Mouse (Mus musculus) intestine, postnatal 0 days (tissue): ENCODE measurements around the gene Syt7. TPM values are rescaled to one million over a fixed set of nuclear protein-coding genes. Genes with fewer than 3 reads are reported as not detected.

Experiments used
- ATAC-seq: fragments of 200-750 bp; cut with Nextera tagmentation; 2 replicates; pipeline ENCODE4 v1.8.0; 2017; ENCODE audit warnings: mild to moderate bottlenecking, moderate TSS enrichment, moderate library complexity
- H3K27ac ChIP-seq: fragments of 300-500 bp; sonication (generic); 2 replicates; pipeline ENCODE4 v1.5.1; 2014; ENCODE audit warnings: mild to moderate bottlenecking, low read depth, low read length, moderate library complexity
- H3K27me3 ChIP-seq: fragments of 300-500 bp; sonication (generic); replicated peaks from 2 replicates; pipeline ENCODE4 v1.6.1; 2014; ENCODE audit warnings: low read length, mixed read lengths; ENCODE audit not compliant: control insufficient read depth, insufficient read depth
- H3K36me3 ChIP-seq: fragments of 300-500 bp; sonication (generic); 2 replicates; pipeline ENCODE4 v1.6.1; 2014; ENCODE audit warnings: mild to moderate bottlenecking, moderate library complexity; ENCODE audit not compliant: control insufficient read depth, insufficient read depth
- H3K4me1 ChIP-seq: fragments of 300-500 bp; sonication (generic); replicated peaks from 2 replicates; pipeline ENCODE4 v1.6.1; 2014; ENCODE audit warnings: antibody characterized with exemption, low read length, mixed read lengths; ENCODE audit not compliant: control insufficient read depth, insufficient read depth
- H3K4me2 ChIP-seq: fragments of 300-500 bp; sonication (generic); replicated peaks from 2 replicates; pipeline ENCODE4 v1.6.1; 2014; ENCODE audit warnings: low read depth, mild to moderate bottlenecking, moderate library complexity
- H3K4me3 ChIP-seq: fragments of 300-500 bp; sonication (generic); 2 replicates; pipeline ENCODE4 v1.5.1; 2014; ENCODE audit warnings: low read depth, low read length
- H3K9ac ChIP-seq: fragments of 300-500 bp; sonication (generic); 2 replicates; pipeline ENCODE4 v1.6.1; 2014; ENCODE audit warnings: mild to moderate bottlenecking, low read depth, low read length
- H3K9me3 ChIP-seq: fragments of 300-500 bp; sonication (generic); 2 replicates; pipeline ENCODE4 v1.6.1; 2016; ENCODE audit warnings: mixed run types; ENCODE audit not compliant: control insufficient read depth
- CTCF ChIP-seq: sonication (generic); IDR thresholded peaks from 2 replicates; pipeline ENCODE4 v1.5.1; 2016; ENCODE audit warnings: low read depth, mild to moderate bottlenecking, control low read depth, antibody characterized with exemption, moderate library complexity
- WGBS: fragments of 180-500 bp; shearing (Covaris S2); extraction: QIAGEN DNeasy Blood & Tissue Kit; methylation state at CpG from one replicate; pipeline ENCODE4 v1.1.7; 2014; 5-methylcytosine and 5-hydroxymethylcytosine counted together
- polyA plus RNA-seq: library from polyadenylated mRNA; unstranded; fragments of >200 nt; fragmentation: Nextera tagmentation; extraction: Ambion mirVana; gene quantifications from 2 replicates; pipeline ENCODE4 v1.2.1, GENCODE M21; 2015

Syt7 gene
- polyA plus RNA-seq, 1 experiment from 2014 or later = 1.9 TPM

- TF ChIP-seq CTCF = no peak
- Histone ChIP-seq H3K4me2 (no peak overlapping the region), H3K4me3 (no peak overlapping the region), H3K4me1 (no peaks in the 10 kb centered on the region), H3K9ac (no peak overlapping the region), H3K27me3 (no peaks in the 10 kb centered on the region), H3K27ac (no peak overlapping the region), H3K36me3 (no peaks in the 10 kb centered on the region), H3K9me3 (no peaks in the 10 kb centered on the region)
- WGBS = 57% methylated on average over 6 of the region's 6 CpGs
- no peak for ATAC-seq
Observed at GRCm38 (mm10) chr19:10398296-10398695, 9.4 kb downstream of the Syt7 start.

- Histone ChIP-seq H3K9ac (no peak overlapping the region), H3K27me3 (no peaks in the 10 kb centered on the region), H3K9me3 (no peaks in the 10 kb centered on the region), H3K4me1 (no peaks in the 10 kb centered on the region), H3K4me3 (no peak overlapping the region), H3K27ac (no peak overlapping the region), H3K36me3 (no peaks in the 10 kb centered on the region), H3K4me2 (no peak overlapping the region)
- peak; percentile 42; the same call in 1 of the 2 replicates for ATAC-seq
- WGBS = 22% methylated on average over 16 of the region's 16 CpGs
- TF ChIP-seq CTCF = peak; percentile 72
Observed at GRCm38 (mm10) chr19:10402771-10403494, 14.0 kb downstream of the Syt7 start.

DNA sequence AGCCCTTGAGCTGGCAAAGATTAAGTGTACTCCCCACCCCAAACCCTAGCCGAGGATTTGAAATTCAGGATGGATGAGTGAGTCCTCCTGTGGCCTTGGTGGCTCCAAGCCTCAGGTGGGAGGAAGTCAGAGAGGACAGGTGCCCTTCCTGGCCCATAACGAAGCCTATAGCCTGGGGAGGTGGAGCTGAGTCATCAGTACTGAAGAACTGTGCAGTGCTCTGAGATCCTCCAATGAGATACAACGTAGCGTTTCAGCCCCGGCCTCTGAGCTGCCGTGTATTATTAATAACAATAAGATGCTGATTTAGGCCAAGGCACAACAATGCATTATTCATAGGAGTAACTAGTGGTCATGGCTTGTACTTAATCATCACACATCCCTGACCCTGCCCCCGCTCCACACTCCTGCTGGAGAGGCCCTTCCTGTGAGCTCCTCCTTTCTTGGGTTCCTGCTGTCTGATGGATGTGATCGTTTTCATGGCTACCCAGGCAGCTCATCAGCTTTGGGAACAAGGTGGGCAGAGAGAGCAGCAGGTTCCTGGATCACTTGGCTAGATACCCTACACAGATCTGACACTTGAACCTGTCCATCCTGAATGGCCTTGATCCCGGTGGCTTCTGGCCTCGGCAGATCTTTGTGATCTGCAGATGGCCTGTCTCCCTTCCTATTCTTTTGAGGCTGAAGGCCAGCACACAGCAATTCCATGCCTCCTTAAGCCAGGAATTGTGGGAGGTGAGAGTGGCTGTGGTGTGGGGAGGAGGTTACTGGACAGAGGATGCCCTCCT is 14.9 kb downstream of the Syt7 start:
- no peak overlapping the region for H3K4me3 ChIP-seq
- TF ChIP-seq CTCF = no peak
- 78% methylated on average over 10 of the region's 10 CpGs for WGBS
- H3K27ac ChIP-seq = no peak overlapping the region
- no peaks in the 10 kb centered on the region for H3K9me3 ChIP-seq
- no peaks in the 10 kb centered on the region for H3K4me1 ChIP-seq
- ATAC-seq = no peak
- no peak overlapping the region for H3K9ac ChIP-seq
- no peaks in the 10 kb centered on the region for H3K27me3 ChIP-seq
- no peak overlapping the region for H3K4me2 ChIP-seq
- H3K36me3 ChIP-seq = no peaks in the 10 kb centered on the region

- Histone ChIP-seq H3K9me3 (no peaks in the 10 kb centered on the region), H3K27ac (no peak overlapping the region), H3K27me3 (no peaks in the 10 kb centered on the region), H3K36me3 (no peaks in the 10 kb centered on the region), H3K9ac (no peak overlapping the region), H3K4me1 (no peaks in the 10 kb centered on the region), H3K4me2 (no peak overlapping the region), H3K4me3 (no peak overlapping the region)
- ATAC-seq = no peak
- no peak for TF ChIP-seq CTCF
- 74% methylated on average over 10 of the region's 10 CpGs for WGBS
Observed at GRCm38 (mm10) chr19:10404424-10404823, 15.5 kb downstream of the Syt7 start.

GRCm38 (mm10) chr19:10404911-10405310 is 16.0 kb downstream of the Syt7 start:
- no peak overlapping the region for H3K4me2 ChIP-seq
- no peaks in the 10 kb centered on the region for H3K9me3 ChIP-seq
- ATAC-seq = no peak
- H3K36me3 ChIP-seq = no peaks in the 10 kb centered on the region
- WGBS = 64% methylated on average over 2 of the region's 2 CpGs
- TF ChIP-seq CTCF = no peak
- H3K4me1 ChIP-seq = no peaks in the 10 kb centered on the region
- H3K27me3 ChIP-seq = no peaks in the 10 kb centered on the region
- H3K4me3 ChIP-seq = no peak overlapping the region
- H3K9ac ChIP-seq = no peak overlapping the region
- no peak overlapping the region for H3K27ac ChIP-seq

DNA sequence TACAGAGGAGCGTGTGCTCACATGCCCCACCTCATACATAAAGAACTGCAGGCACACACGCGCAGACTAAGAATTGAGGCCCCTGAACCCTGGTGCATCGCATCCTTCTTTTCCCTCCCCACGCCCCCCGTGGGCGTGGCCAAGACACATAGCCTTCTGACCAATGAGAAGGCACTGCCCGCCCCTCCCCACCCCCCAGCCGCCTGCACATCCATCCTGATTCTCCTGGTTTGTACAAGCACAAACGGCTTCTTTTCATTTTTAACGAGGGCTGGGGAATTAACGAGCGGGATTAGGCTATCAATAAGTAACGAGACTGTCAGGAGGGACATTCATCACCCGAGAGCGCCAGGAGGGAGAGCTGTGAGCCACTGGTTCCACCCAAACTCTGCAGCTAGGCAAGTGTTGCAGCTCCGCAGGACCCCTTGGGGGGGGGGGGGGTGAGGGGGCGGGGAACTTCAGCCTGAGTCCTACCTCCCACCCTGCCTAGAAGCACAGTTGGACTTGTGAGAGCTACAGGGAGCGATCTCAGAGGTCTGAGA is 24.9 kb downstream of the Syt7 start:
- H3K4me2 ChIP-seq = peak overlapping the region; percentile 25
- no peaks in the 10 kb centered on the region for H3K4me1 ChIP-seq
- no peak overlapping the region for H3K9ac ChIP-seq
- WGBS = 5% methylated on average over 19 of the region's 19 CpGs
- no peak for ATAC-seq
- no peaks in the 10 kb centered on the region for H3K36me3 ChIP-seq
- H3K27ac ChIP-seq = no peak overlapping the region
- H3K4me3 ChIP-seq = no peak overlapping the region
- TF ChIP-seq CTCF = no peak
- no peaks in the 10 kb centered on the region for H3K27me3 ChIP-seq
- no peaks in the 10 kb centered on the region for H3K9me3 ChIP-seq
